Mouse (Mus musculus) bone marrow macrophage, adult 2 months (primary cell): ENCODE data around the gene Hils1.

Source experiments
- CTCF ChIP-seq: IDR thresholded peaks from 2 replicates; pipeline ENCODE4 v1.5.1; 2012; ENCODE audit warnings: low read depth, mild to moderate bottlenecking, low read length, moderate library complexity
- POLR2A ChIP-seq: IDR thresholded peaks from 2 replicates; pipeline ENCODE4 v1.6.1; 2012; ENCODE audit warnings: mild to moderate bottlenecking, low read depth, low read length, borderline replicate concordance

GRCm38 (mm10) chr11:95015484-95015883 is 48.1 kb downstream of the Hils1 start:
- TF ChIP-seq CTCF (no peak), POLR2A (no peak)
